Mouse (Mus musculus) MEL-GATA-1-ER (cell line): ENCODE measurements around the gene Ttc9.

Experiments
- DNase-seq: peaks from one replicate; pipeline ENCODE4 v3.0.0-alpha.2; 2012; ENCODE audit warnings: low read depth; ENCODE audit errors: extremely low read depth

Ttc9 gene

GRCm38 (mm10) chr12:81630915-81631660 is at the start of gene Ttc9:
Gene Ttc9, plus strand, starts transcription at chr12:81631249.
- no peak for DNase-seq

DNA sequence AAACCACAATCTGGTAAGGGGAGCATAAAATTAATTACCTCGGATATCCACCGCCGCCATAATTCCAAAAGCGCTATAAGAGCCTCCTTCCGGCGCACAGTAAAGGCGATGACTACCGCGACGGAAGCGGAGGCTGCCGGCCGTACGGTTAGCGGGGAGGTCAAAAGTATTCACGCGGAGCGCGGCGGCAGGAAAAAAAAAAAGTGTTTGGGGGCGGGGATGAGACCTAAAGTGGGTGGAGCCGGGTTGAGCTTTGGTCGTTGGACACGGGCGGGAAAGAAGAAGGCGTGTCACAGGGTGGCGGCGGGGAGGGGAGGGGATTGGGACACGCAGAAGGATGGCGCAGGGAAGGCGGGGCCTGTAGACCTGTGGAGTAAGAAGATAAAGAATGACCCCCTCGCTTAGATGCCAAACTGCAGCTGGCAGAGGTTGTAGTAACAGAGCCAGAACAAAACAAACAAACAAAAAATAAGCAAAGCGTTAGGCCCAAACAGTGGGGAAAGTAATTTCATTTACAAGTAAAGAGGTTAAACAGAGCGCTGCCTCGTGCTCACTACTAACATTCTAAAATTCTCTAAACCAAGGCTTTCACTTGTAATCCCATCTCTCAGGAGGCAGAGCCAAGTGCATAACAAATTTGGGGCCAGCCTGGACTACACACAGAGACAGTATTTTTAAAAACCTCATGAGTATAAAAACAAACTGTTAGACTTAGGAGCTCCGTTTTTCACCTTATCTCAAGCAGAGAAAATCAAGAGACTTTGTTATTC is 36.0 kb upstream of the Ttc9 start, which contains the start of gene Med6:
Gene Med6, minus strand, starts transcription at position 107 of the 770 bp plus-strand sequence.
- peak; percentile 89 for DNase-seq

DNA sequence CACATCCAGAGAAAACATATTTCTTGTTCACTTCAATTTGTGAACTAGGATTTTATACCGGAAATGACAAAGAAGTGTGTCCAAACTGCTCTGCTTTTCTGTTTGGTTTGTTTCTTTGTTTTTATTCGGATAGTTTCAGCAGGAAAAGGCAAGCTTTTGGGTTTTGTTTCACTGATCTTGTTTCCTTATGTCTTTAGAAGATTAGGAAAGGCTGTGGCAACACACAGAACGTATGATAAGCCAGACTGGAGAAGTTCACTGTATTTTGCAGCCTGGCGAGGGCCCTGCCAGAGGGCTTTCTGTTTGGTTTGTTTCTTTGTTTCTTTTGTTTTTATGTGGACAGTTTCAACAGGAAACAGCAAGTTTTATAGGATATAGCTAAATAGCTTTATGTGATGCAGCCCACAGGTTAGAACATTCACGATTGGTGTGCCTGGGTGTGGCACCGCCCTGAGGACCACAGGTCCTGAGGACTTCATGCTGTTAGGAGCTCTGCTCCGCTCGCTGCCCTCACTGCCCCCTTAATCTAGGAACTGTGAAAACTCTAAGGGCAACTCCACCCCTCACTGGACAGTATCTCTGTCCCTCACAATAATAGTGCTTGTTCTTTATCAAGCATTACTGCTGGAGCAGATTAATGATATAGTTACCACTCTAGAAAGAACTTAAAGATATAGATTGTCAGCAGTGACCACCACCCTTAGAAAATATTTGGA is 34.3 kb upstream of the Ttc9 start:
- DNase-seq: no peak

GRCm38 (mm10) chr12:81604995-81605784 is 25.9 kb upstream of the Ttc9 start:
- DNase-seq: no peak

DNA sequence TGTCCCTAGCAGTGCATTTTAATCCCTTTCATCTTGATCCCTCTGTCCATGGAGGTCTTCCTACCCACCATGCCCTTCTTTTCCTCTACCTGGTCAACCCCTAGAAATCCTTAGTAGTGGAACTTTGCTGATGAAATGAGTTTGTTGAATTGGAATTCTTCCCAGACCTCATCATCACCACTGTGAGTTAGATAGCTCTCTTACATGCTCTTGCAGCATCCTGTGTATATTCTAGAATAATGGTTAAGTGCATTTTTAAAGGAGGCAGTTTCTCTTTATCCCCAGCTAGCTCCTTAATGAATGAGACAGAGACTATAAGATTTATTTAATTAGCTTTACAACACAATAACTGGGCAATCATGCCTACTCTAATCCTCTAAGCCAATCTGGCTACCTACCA is 21.6 kb upstream of the Ttc9 start:
- no peak for DNase-seq

GRCm38 (mm10) chr12:81615807-81616206 is 15.2 kb upstream of the Ttc9 start:
- DNase-seq: no peak

DNA sequence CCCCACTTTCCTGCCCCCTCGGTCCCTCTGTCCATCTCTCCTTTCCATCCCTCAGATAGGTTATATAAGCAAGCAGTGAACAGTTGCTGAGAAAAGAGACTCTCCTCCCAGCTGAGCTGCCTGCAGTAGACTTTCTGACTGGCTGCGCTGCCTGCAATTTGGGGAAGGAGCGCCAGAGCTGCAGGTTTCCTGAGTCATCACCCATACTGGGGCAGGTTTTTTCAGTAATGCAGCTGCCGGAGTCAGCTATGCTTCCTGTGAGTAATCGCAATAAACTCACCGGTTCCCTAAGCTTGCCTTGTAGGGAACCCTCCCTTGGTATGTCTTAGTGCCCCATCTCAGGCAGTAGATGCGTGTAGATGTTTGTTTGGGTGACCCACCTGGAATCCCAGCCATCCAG is 14.1 kb upstream of the Ttc9 start:
- no peak for DNase-seq

GRCm38 (mm10) chr12:81619302-81619701 is 11.7 kb upstream of the Ttc9 start:
- peak; percentile 41 for DNase-seq

DNA sequence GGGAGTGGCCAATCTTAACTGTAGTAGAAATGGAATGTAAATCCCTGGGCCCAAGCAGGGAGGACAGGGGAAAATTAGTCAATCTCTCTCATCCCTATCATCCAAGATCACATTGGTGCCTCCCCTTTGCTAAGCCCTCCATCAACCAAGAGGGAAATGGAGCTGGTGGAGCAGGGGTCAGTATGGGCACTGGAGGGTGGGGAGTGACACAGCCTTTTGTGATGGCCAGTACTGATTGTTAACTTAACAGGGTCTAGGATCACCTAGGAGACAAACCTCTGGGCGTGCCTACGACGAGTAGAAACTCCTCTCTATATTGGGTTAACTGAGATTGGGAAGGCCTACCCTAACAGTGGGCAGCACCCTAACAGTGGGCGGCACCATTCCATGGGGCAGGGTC is 7.7 kb upstream of the Ttc9 start:
- DNase-seq: no peak

GRCm38 (mm10) chr12:81626226-81626861 is 4.7 kb upstream of the Ttc9 start:
- DNase-seq: no peak

- no peak for DNase-seq
These were observed 3.6 kb upstream of the Ttc9 start for GRCm38 (mm10) chr12:81627426-81627825.

GRCm38 (mm10) chr12:81628091-81628490 is 3.0 kb upstream of the Ttc9 start:
- DNase-seq: no peak

DNA sequence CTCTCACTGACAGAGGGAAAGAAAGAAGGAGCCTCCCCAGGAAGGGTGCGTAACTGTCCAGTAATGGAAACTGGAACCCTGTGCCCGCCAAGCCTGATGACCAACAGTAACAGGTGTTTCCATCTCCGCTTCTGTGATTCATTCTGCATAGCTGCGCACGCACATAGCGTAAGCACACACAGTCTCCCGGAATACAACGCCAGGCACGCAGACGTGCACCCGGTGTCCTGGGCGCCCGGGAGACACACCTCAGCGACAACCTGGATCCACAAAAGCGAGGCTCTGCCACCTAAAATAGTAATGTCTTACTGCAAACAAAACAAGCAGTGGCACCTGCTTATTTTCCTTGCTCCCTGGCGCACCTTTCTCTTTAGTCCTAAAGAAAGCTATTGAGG is 532 bp upstream of the Ttc9 start:
- no peak for DNase-seq

- DNase-seq: no peak
These were observed 782 bp downstream of the Ttc9 start for GRCm38 (mm10) chr12:81631661-81632401.

- no peak for DNase-seq
These were observed 2.2 kb downstream of the Ttc9 start for GRCm38 (mm10) chr12:81633246-81633645.

- peak; percentile 27 for DNase-seq
These were observed 9.6 kb downstream of the Ttc9 start for GRCm38 (mm10) chr12:81640656-81641055.

- no peak for DNase-seq
These were observed 11.5 kb downstream of the Ttc9 start for GRCm38 (mm10) chr12:81642361-81643082.

GRCm38 (mm10) chr12:81646811-81647210 is 15.8 kb downstream of the Ttc9 start:
- DNase-seq: no peak

DNA sequence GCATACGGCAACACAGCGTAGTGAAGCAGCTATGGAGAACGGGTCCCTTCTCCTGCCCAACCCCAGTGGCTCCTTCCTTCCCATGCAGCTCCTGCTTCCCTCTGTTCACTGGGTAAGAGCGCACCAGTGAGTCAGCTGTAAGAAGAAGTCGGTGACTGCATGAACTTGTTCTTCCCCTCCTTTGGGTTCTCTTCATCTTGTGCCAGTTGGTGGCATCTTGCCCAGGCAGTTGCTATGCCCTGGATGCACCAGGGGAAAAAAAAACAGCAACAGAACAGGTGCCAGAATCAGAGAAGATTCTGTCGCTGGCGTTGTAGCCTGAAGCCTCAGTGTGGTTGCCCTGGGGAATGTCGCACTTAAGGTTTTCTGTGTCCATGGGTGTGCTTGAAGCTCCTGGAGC is 22.3 kb downstream of the Ttc9 start:
- no peak for DNase-seq
